Mouse (Mus musculus): ENCODE results near the gene Cacna1b. TPM values are rescaled to one million over a fixed set of nuclear protein-coding genes. Genes with fewer than 3 reads are reported as not detected.

The Cacna1b gene
- under 1 TPM; 0.06 to 0.20 TPM for total RNA-seq (2021)
- long read RNA-seq, experiment 1 = 0 reads
- long read RNA-seq, experiment 2 = 0 reads

GRCm38 (mm10) chr2:24763115-24763557 lies at the start of gene Cacna1b:
Gene Cacna1b, minus strand, starts transcription at chr2:24763152.
- no peak for TF ChIP-seq CTCF (IDR thresholded peaks at IDR 0.05)
- intact Hi-C loops (cut with DNase I) = no loop called here
- no peak within 1 kb of the TSS for H3K27ac ChIP-seq
- peak within 1 kb of the TSS; percentile 69 for H3K4me3 ChIP-seq
- peak; percentile 50 for DNase-seq

- TF ChIP-seq CTCF (IDR thresholded peaks at IDR 0.05) = no peak
- intact Hi-C loops (cut with DNase I) = no loop called here
- no peak overlapping the region for H3K4me3 ChIP-seq
- no peak for DNase-seq
- no peak overlapping the region for H3K27ac ChIP-seq
These were observed 46.8 kb upstream of the Cacna1b start for GRCm38 (mm10) chr2:24809746-24810145.

DNA sequence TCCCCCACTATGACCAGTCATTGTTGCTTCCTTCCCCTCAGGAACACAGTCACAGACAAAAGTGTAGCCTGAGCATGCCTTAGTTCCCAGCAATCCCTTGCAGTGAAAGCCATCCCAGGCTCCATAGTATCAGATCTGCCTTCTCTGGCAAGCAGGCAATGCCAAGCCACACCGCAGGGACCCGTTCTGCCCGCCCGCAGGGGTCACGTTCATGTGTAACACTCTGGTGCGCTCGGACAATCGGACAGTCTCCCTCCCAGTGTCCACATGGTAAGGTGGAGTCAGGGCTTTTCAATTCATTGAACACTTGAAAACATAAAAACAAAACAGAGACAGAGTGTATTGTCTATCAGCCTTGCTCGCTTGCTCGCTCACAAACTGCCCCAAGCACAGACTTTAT lies 44.7 kb upstream of the Cacna1b start:
- no peak overlapping the region for H3K27ac ChIP-seq
- no peak for DNase-seq
- intact Hi-C loops (cut with DNase I) = no loop called here
- no peak for TF ChIP-seq CTCF (IDR thresholded peaks at IDR 0.05)
- H3K4me3 ChIP-seq = no peak overlapping the region

DNA sequence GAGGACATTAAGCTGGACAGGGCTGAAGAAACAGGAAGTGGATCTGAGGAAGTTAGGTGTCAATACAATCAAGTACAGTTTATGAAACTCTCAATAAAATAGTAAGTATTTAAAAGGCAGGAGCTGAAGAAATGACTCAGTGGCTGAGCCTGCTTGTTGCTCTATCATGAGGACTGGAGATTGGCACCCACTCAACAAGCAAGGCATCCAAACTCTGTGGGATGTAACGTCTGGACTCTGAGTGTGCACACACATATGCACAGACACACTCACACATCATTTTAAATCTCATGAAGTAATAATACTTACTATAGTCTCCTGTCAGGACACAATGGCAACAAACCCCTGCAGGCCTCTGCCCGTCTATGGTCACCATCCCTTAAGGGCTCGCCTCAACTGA lies 44.1 kb upstream of the Cacna1b start:
- Histone ChIP-seq H3K27ac (peak overlapping the region; percentile 0; the same call in 1 of the 2 replicates), H3K4me3 (no peak overlapping the region)
- DNase-seq = no peak
- TF ChIP-seq CTCF (IDR thresholded peaks at IDR 0.05) = no peak
- intact Hi-C loops (cut with DNase I) = no loop called here

DNA sequence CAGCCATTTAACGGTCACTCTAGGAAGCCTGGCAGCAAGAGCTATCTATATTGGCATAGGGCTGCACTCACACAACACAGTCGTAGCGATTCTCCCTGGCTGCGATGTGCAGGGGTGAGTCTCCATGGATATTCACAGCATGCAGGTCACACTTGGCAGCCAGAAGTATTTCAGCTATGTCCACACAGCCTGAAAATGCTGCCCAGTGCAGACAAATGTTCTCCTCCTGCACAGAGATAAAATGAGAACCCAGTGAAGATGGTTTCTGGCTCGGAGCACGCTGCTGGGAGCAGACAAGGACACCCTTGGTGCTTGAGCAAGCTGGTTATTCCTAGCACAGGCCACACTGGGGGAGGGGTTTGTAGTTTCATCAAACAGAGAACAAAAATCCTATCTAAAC lies 43.2 kb upstream of the Cacna1b start:
- TF ChIP-seq CTCF (IDR thresholded peaks at IDR 0.05) = no peak
- peak; percentile 69 for DNase-seq
- Histone ChIP-seq H3K27ac (peak overlapping the region; percentile 67), H3K4me3 (no peak overlapping the region)
- intact Hi-C loops (cut with DNase I) = no loop called here

GRCm38 (mm10) chr2:24805621-24806020 lies 42.7 kb upstream of the Cacna1b start:
- intact Hi-C loops (cut with DNase I) = no loop called here
- TF ChIP-seq CTCF (IDR thresholded peaks at IDR 0.05) = no peak
- H3K4me3 ChIP-seq = no peak overlapping the region
- peak overlapping the region; percentile 67 for H3K27ac ChIP-seq
- no peak for DNase-seq

GRCm38 (mm10) chr2:24796833-24797457 lies 34.0 kb upstream of the Cacna1b start:
- no peak for DNase-seq
- H3K27ac ChIP-seq = no peak overlapping the region
- H3K4me3 ChIP-seq = no peak overlapping the region
- intact Hi-C loops (cut with DNase I) = no loop called here
- TF ChIP-seq CTCF (IDR thresholded peaks at IDR 0.05) = no peak

- intact Hi-C loops (cut with DNase I) = loop anchor here (5.0 kb wide), 1 partner anchor 60 kb away; no protein-coding TSS in a partner anchor
- no peak for DNase-seq
- Histone ChIP-seq H3K4me3 (no peak overlapping the region), H3K27ac (no peak overlapping the region)
- TF ChIP-seq CTCF (IDR thresholded peaks at IDR 0.05) = no peak
These were observed 24.3 kb upstream of the Cacna1b start for GRCm38 (mm10) chr2:24787250-24787649.

DNA sequence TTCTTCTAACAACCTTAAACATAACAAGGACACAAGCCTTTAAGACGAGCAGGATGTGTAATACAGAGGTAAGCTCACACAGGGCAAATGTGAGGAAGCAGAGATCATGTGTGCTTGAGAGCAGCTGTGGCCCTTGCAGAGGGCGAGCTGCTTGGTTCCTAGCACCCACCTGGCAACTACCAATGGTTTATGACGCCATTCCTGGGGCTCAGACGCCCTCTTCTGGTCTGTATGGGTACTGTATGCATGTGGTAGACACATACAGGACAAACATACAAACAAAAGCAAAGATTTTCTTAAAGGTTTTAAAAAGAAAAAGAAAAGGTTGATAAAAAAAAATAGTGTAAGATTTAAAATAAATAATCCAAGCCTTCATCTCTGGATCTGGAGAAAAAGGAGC lies 18.3 kb upstream of the Cacna1b start:
- DNase-seq = no peak
- intact Hi-C loops (cut with DNase I) = no loop called here
- Histone ChIP-seq H3K4me3 (no peak overlapping the region), H3K27ac (no peak overlapping the region)
- no peak; the same call in 1 of the 2 replicates for TF ChIP-seq CTCF (IDR thresholded peaks at IDR 0.05)

GRCm38 (mm10) chr2:24776831-24777230 lies 13.9 kb upstream of the Cacna1b start:
- TF ChIP-seq CTCF (IDR thresholded peaks at IDR 0.05) = no peak
- DNase-seq = no peak
- intact Hi-C loops (cut with DNase I) = no loop called here
- Histone ChIP-seq H3K4me3 (no peak overlapping the region), H3K27ac (no peak overlapping the region)

- no peak overlapping the region for H3K27ac ChIP-seq
- intact Hi-C loops (cut with DNase I) = no loop called here
- H3K4me3 ChIP-seq = no peak overlapping the region
- TF ChIP-seq CTCF (IDR thresholded peaks at IDR 0.05) = no peak
- no peak for DNase-seq
These were observed 13.1 kb upstream of the Cacna1b start for GRCm38 (mm10) chr2:24775951-24776587.

GRCm38 (mm10) chr2:24774832-24775231 lies 11.9 kb upstream of the Cacna1b start:
- H3K4me3 ChIP-seq = no peak overlapping the region
- intact Hi-C loops (cut with DNase I) = no loop called here
- H3K27ac ChIP-seq = no peak overlapping the region
- TF ChIP-seq CTCF (IDR thresholded peaks at IDR 0.05) = peak; percentile 9; the same call in 1 of the 2 replicates
- DNase-seq = no peak

- H3K4me3 ChIP-seq = no peak overlapping the region
- intact Hi-C loops (cut with DNase I) = no loop called here
- no peak for TF ChIP-seq CTCF (IDR thresholded peaks at IDR 0.05)
- no peak overlapping the region for H3K27ac ChIP-seq
- no peak for DNase-seq
These were observed 7.9 kb upstream of the Cacna1b start for GRCm38 (mm10) chr2:24770861-24771260.

Data from gastrocnemius, adult 2 months (tissue).